Mouse (Mus musculus) kidney, adult 11 months (tissue): ENCODE results near the gene Olfr310.

Source experiments
- DNase-seq: peaks from one replicate; pipeline ENCODE4 v3.0.0; 2022

Olfr310 gene

DNA sequence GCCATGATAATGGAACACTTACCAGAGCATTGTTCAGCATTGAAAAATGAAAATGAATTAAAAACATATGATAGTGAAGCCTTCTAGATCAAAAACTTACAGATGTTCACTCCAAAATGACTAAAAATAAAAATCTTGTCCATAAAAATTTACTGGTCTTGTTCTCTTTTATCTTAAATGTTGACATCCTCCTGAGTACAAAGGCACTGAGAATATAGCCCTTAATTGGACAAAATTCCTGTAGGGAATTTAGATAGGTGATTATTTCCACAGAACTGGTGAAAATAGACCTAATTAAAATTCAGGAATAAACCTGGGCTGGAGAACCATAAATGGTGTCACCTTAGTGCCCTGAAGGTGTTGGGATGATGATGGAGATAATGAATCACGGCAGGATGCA lies at the start of gene Olfr310:
Gene Olfr310, minus strand, starts transcription at position 101 of the 400 bp plus-strand sequence.
- DNase-seq, result no peak

DNA sequence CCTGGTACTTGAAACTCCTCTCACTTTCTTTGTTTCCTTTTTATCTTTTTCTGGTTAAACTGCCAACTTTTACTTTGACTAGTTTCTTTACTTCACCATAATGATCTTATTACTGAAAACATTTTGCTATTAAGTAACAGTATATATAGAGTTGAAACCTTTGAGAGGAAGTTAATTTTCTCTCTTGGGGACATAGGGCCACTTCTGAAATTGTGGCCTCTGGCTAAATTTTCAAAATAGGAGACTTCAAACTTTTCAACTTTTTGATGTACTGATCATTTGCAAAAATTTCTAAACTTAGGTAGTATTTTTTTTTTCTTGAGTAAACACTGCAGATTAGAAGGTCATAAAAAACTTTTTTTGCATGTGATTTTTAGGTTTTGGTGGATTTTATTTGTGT lies 48.6 kb upstream of the Olfr310 start, which contains the start of gene Olfr308:
Gene Olfr308, minus strand, starts transcription at position 101 of the 400 bp plus-strand sequence.
- DNase-seq, result no peak

- no peak for DNase-seq
These were observed 44.4 kb upstream of the Olfr310 start for GRCm38 (mm10) chr7:86321323-86321722.

DNA sequence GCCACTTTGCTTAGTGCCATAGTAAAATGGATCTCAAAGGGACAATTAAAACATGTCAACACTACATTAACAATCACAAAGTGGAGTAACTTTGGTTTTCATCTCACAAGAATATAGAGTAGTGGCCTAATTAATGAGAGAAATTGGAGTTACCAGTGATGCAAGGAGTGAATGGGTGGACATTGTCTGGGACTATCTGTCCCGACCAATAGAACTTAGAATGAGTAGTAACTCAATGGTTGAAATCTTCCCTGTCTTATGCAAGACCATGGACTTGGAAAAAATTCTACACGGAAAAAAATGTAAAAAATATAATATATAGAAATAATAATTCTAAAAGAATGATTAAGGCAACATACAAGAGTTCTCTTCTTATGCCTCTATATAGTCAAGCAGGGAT lies 36.6 kb upstream of the Olfr310 start, which contains the start of gene Olfr309:
Gene Olfr309, minus strand, starts transcription at position 101 of the 400 bp plus-strand sequence.
- no peak for DNase-seq

DNA sequence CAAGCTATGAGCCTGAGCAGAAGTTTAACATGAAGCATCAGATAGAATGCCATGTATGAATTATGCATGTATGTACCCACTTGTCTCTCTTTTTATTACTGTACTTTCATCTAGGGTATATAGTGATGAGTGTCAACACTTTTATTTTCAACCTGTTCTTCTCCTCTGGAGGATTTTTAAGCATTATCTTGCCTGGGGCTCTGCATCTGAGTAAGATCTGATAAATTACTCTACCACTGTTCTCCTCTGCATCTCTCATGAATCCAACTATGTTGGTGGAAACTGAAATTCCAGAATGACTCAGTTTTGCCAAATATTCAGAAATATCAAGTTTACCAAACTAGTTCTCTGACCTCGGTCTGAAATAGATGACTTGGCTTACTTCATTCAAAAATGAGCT lies 30.8 kb downstream of the Olfr310 start, which contains the start of gene Vmn2r76:
Gene Vmn2r76, minus strand, starts transcription at position 101 of the 400 bp plus-strand sequence.
- DNase-seq, result no peak
